Comparison of ENCODE assay signal across 8 mouse cellular contexts in the genomic region with DNA sequence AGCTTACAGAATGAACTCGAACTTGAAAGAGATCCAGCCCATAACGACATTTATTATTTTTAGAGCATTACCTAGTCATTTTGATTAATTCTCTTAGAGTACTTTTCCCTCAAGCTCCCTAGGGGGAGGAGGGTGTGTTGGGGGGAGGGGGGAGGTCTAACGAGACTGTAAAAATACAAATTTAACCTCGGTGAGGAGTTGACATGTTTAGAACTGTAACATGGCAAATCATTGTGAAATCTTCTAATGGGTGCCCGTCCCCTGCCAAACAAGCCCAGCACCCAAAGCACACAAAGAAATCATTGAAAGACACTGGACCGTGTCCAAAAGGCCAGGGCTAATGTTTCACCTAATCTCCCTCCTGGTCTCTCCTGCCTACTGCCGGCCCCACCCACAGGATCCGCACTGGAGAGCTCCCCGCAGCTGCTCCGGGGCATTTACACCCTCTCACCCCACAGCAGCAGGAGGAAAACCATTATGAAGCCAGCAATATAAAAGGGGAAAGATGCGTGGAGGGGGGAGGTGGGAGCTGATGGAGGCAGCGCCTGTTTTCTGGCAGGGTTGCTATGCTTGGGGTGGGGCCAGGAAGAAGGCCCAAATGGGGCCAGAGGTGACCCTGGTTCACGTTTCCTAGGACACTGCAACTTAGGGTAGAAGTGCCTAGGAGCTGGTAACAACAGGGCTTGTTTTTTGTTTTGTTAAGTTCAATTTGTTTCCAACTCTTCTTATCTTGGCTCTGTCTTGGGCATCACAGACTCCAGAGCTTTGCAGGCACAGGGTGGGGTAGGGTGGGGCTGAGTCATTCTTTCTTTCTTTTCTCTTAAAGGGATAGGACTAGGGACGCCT.
DNase-seq lines count a peak whose midpoint lies in the region; ATAC-seq and TF ChIP-seq lines count a peak whose summit lies in the region.

No protein-coding gene starts in this region.

- no peaks in the 10 kb centered on the region for H3K27me3 ChIP-seq in embryonic facial prominence, embryonic 10.5 days (replicated peaks; ENCODE audit: low read depth, poor library complexity, severe bottlenecking)
- no peaks in the 10 kb centered on the region for H3K27me3 ChIP-seq in lung, embryonic 15.5 days
- no peaks in the 10 kb centered on the region for H3K27me3 ChIP-seq in stomach, embryonic 14.5 days (ENCODE audit: control insufficient read depth, insufficient read depth, low read length)

- H3K27ac ChIP-seq in left cerebral cortex, adult 2 months = no peak overlapping the region
- peak overlapping the region; percentile 69 for H3K27ac ChIP-seq in embryonic facial prominence, embryonic 10.5 days (replicated peaks)
- peak overlapping the region; percentile 84 for H3K27ac ChIP-seq in lung, embryonic 15.5 days
- H3K27ac ChIP-seq in stomach, embryonic 14.5 days (ENCODE audit: low read length) = peak overlapping the region; percentile 87

- H3K36me3 ChIP-seq in embryonic facial prominence, embryonic 10.5 days (replicated peaks) = no peaks in the 10 kb centered on the region
- H3K36me3 ChIP-seq in lung, embryonic 15.5 days = no peaks in the 10 kb centered on the region
- no peaks in the 10 kb centered on the region for H3K36me3 ChIP-seq in stomach, embryonic 14.5 days (ENCODE audit: control insufficient read depth, insufficient read depth, low read length)

- 13% methylated on average over 14 of the region's 14 CpGs for WGBS in embryonic facial prominence, embryonic 10.5 days
- 8% methylated on average over 14 of the region's 14 CpGs for WGBS in lung, embryonic 15.5 days
- 7% methylated on average over 14 of the region's 14 CpGs for WGBS in stomach, embryonic 14.5 days

- peak; percentile 19 for DNase-seq in left cerebral cortex, postnatal 4 days
- no peak for DNase-seq in left cerebral cortex, adult 2 months (ENCODE audit: extremely low spot score in 1 of 2, low spot score in 2 of 2)
- peak; percentile 62 for DNase-seq in embryonic facial prominence, embryonic 10.5 days (ENCODE audit: low spot score)
- peak; percentile 86 for DNase-seq in heart, adult 8-10 months (ENCODE audit: low spot score)
- peak; percentile 96 for DNase-seq in kidney, adult 8-10 months
- DNase-seq in T-cell, adult 2 months (ENCODE audit: low spot score) = no peak

- no peak overlapping the region for H3K4me3 ChIP-seq in left cerebral cortex, adult 2 months
- peak overlapping the region; percentile 23 for H3K4me3 ChIP-seq in embryonic facial prominence, embryonic 10.5 days
- H3K4me3 ChIP-seq in lung, embryonic 15.5 days = no peak overlapping the region
- H3K4me3 ChIP-seq in stomach, embryonic 14.5 days (ENCODE audit: low read depth, low read length) = no peak overlapping the region

- intact Hi-C loops in left cerebral cortex, postnatal 4 days (cut with DNase I) = no loop called here
- intact Hi-C loops in left cerebral cortex, adult 2 months (cut with DNase I) = no loop called here

- no peaks in the 10 kb centered on the region for H3K9me3 ChIP-seq in embryonic facial prominence, embryonic 10.5 days
- no peaks in the 10 kb centered on the region for H3K9me3 ChIP-seq in lung, embryonic 15.5 days
- H3K9me3 ChIP-seq in stomach, embryonic 14.5 days (ENCODE audit: control insufficient read depth, low read depth, low read length) = no peaks in the 10 kb centered on the region

- peak overlapping the region; percentile 40 for H3K4me2 ChIP-seq in lung, embryonic 15.5 days
- H3K4me2 ChIP-seq in stomach, embryonic 14.5 days (replicated peaks; ENCODE audit: low read depth, low read length) = peak overlapping the region; percentile 32

- H3K4me1 ChIP-seq in embryonic facial prominence, embryonic 10.5 days = peaks cover 53% of the 10 kb centered on the region
- H3K4me1 ChIP-seq in lung, embryonic 15.5 days = peaks cover 47% of the 10 kb centered on the region
- peaks cover 36% of the 10 kb centered on the region for H3K4me1 ChIP-seq in stomach, embryonic 14.5 days (ENCODE audit: control insufficient read depth, insufficient read depth, low read length)

- peak; percentile 28; the same call in 1 of the 2 replicates for ATAC-seq in lung, embryonic 15.5 days (ENCODE audit: borderline replicate concordance, extremely low read depth, low FRiP score, low TSS enrichment)
- peak; percentile 87 for ATAC-seq in stomach, embryonic 14.5 days (ENCODE audit: insufficient number of reproducible peaks, insufficient read depth, low FRiP score, low read depth)

- H3K9ac ChIP-seq in lung, embryonic 15.5 days = no peak overlapping the region
- H3K9ac ChIP-seq in stomach, embryonic 14.5 days (replicated peaks; ENCODE audit: low read depth, low read length) = no peak overlapping the region

- TF ChIP-seq CTCF in left cerebral cortex, adult 2 months (IDR thresholded peaks at IDR 0.05) = no peak

Comparison
In these comparisons a context has a peak if more than half of its experiments do, and no peak if none do; other contexts are left out.
1. DNase-seq: peak in left cerebral cortex, postnatal 4 days (single experiment), embryonic facial prominence, embryonic 10.5 days (single experiment), heart, adult 8-10 months (single experiment) and kidney, adult 8-10 months (2 of 2); none in left cerebral cortex, adult 2 months (0 of 2) and T-cell, adult 2 months (single experiment).